17 mouse cellular contexts compared by ENCODE assay signal in genomic region chr3:145417809-145418208, GRCm38 (mm10).
DNase-seq lines count a peak whose midpoint lies in the region; ATAC-seq and TF ChIP-seq lines count a peak whose summit lies in the region.
"Had no signal": no experiment of that assay in that cellular context is flagged by ENCODE, and none has a peak within 500 bp of the region (broad histone marks: within the 10 kb centered on the region; RNA-seq: fewer than 3 reads in every experiment).

No protein-coding gene starts in this region.

- H3K9ac ChIP-seq in heart, embryonic 16.5 days (ENCODE audit: low read length), result no peak overlapping the region
- H3K9ac ChIP-seq: intestine, embryonic 15.5 days; liver, embryonic 13.5 days; midbrain, embryonic 13.5 days; stomach, embryonic 15.5 days had no signal

- no peak overlapping the region for H3K4me3 ChIP-seq in cerebellum, adult 2 months (replicated peaks; ENCODE audit: insufficient read depth, low read depth, low read length)
- no peak overlapping the region for H3K4me3 ChIP-seq in heart, embryonic 16.5 days (ENCODE audit: low read length)
- H3K4me3 ChIP-seq: hindbrain, embryonic 10.5 days; intestine, embryonic 15.5 days; liver, embryonic 13.5 days; midbrain, embryonic 13.5 days; stomach, embryonic 15.5 days had no signal

- DNase-seq in cerebellum, adult 2 months, result peak; percentile 6 to 32
- no peak for DNase-seq in cerebellum, adult 11-12 months
- DNase-seq in heart, adult 11 months, result no peak
- DNase-seq in Muller cell, postnatal 12 days (ENCODE audit: inconsistent ontology term), result peak; percentile 44
- peak; percentile 39 for DNase-seq in gastrocnemius, postnatal 14 days
- DNase-seq in left cerebral cortex, postnatal 14 days (ENCODE audit: low spot score in 2 of 2), result no peak
- DNase-seq: adrenal gland, postnatal 10 days; embryo, embryonic 11 days; liver, embryonic 13.5 days; thymus, postnatal 14 days had no signal

- peak; percentile 73 for ATAC-seq in heart, embryonic 16.5 days (replicated peaks; ENCODE audit: extremely low read depth, insufficient read depth, low FRiP score)
- no peak for ATAC-seq in erythroblast, adult 5-6 weeks (replicated peaks; ENCODE audit: low FRiP score, poor library complexity, severe bottlenecking)
- ATAC-seq: intestine, embryonic 15.5 days; midbrain, embryonic 13.5 days had no signal

- peak overlapping the region; percentile 24; the same call in 1 of the 2 replicates for H3K4me2 ChIP-seq in heart, embryonic 16.5 days (ENCODE audit: low read depth, low read length)
- H3K4me2 ChIP-seq: intestine, embryonic 15.5 days; liver, embryonic 13.5 days; midbrain, embryonic 13.5 days; stomach, embryonic 15.5 days had no signal

- intact Hi-C loops in gastrocnemius, postnatal 14 days (cut with DNase I; ENCODE audit: low total_unique reads), result no loop called here
- intact Hi-C loops in left cerebral cortex, postnatal 14 days (cut with DNase I), result no loop called here

- H3K27me3 ChIP-seq in cerebellum, adult 2 months (ENCODE audit: control insufficient read depth, insufficient read depth, low read length), result no peaks in the 10 kb centered on the region
- no peaks in the 10 kb centered on the region for H3K27me3 ChIP-seq in heart, embryonic 16.5 days (ENCODE audit: control insufficient read depth, insufficient read depth, low read length)
- H3K27me3 ChIP-seq: intestine, embryonic 15.5 days; liver, embryonic 13.5 days; midbrain, embryonic 13.5 days; stomach, embryonic 15.5 days had no signal

- no peak for TF ChIP-seq CTCF in cerebellum, adult 2 months (IDR thresholded peaks at IDR 0.05; ENCODE audit: borderline replicate concordance, insufficient read depth, low read depth, low read length)

- WGBS in cerebellum, adult 2 months, result 30% methylated on average over 9 of the region's 9 CpGs
- WGBS in heart, embryonic 16.5 days, result 37% methylated on average over 9 of the region's 9 CpGs

- H3K4me1 ChIP-seq in cerebellum, adult 2 months (ENCODE audit: control insufficient read depth, insufficient read depth, low read length), result no peaks in the 10 kb centered on the region
- peaks cover 3% of the 10 kb centered on the region for H3K4me1 ChIP-seq in heart, embryonic 16.5 days (ENCODE audit: control insufficient read depth, insufficient read depth, low read length)
- H3K4me1 ChIP-seq: hindbrain, embryonic 10.5 days; intestine, embryonic 15.5 days; liver, embryonic 13.5 days; midbrain, embryonic 13.5 days; stomach, embryonic 15.5 days had no signal

- H3K36me3 ChIP-seq in heart, embryonic 16.5 days (ENCODE audit: control insufficient read depth, insufficient read depth), result no peaks in the 10 kb centered on the region
- H3K36me3 ChIP-seq: hindbrain, embryonic 10.5 days; intestine, embryonic 15.5 days; liver, embryonic 13.5 days; midbrain, embryonic 13.5 days; stomach, embryonic 15.5 days had no signal

- no peak overlapping the region for H3K27ac ChIP-seq in cerebellum, adult 2 months (ENCODE audit: insufficient read depth, low read length)
- H3K27ac ChIP-seq in heart, embryonic 16.5 days (ENCODE audit: low read length), result no peak overlapping the region
- H3K27ac ChIP-seq: hindbrain, embryonic 10.5 days; intestine, embryonic 15.5 days; liver, embryonic 13.5 days; macrophage; midbrain, embryonic 13.5 days; stomach, embryonic 15.5 days had no signal

- TF ChIP-seq POLR2A in cerebellum, adult 2 months (IDR thresholded peaks at IDR 0.05; ENCODE audit: borderline replicate concordance, insufficient read depth, low read length), result no peak

- H3K9me3 ChIP-seq in heart, embryonic 16.5 days (replicated peaks; ENCODE audit: control insufficient read depth, low read length), result no peaks in the 10 kb centered on the region
- H3K9me3 ChIP-seq: hindbrain, embryonic 10.5 days; intestine, embryonic 15.5 days; liver, embryonic 13.5 days; midbrain, embryonic 13.5 days; stomach, embryonic 15.5 days had no signal

Comparison
In these comparisons a context has a peak if more than half of its experiments do, and no peak if none do; other contexts are left out.
1. DNase-seq: peak in cerebellum, adult 2 months (2 of 2), Muller cell, postnatal 12 days (single experiment) and gastrocnemius, postnatal 14 days (single experiment); none in cerebellum, adult 11-12 months (single experiment), heart, adult 11 months (single experiment) and left cerebral cortex, postnatal 14 days (0 of 2).